In genomic region chr6:115888296-115888695, GRCm38 (mm10) we compare ENCODE assay signal across 9 mouse cellular contexts. TPM values are rescaled to one million over a fixed set of nuclear protein-coding genes. Genes with fewer than 3 reads are reported as not detected.
A peak's percentile ranks its signal among the peaks of the same experiment; 100 is the strongest.
DNase-seq lines count a peak whose midpoint lies in the region; ATAC-seq and TF ChIP-seq lines count a peak whose summit lies in the region.
"Had no signal": no experiment of that assay in that cellular context is flagged by ENCODE, and none has a peak within 500 bp of the region (broad histone marks: within the 10 kb centered on the region; RNA-seq: fewer than 3 reads in every experiment).

No protein-coding gene starts in this region.

- peak; percentile 45; the same call in 1 of the 2 replicates for TF ChIP-seq CTCF in cerebellum, adult 2 months (IDR thresholded peaks at IDR 0.05; ENCODE audit: borderline replicate concordance, insufficient read depth, low read depth, low read length)
- TF ChIP-seq CTCF in liver, adult 2 months (IDR thresholded peaks at IDR 0.05; ENCODE audit: low read depth, low read length): peak; percentile 46; the same call in 1 of the 2 replicates

- intact Hi-C loops in gastrocnemius, postnatal 14 days (cut with DNase I; ENCODE audit: low total_unique reads): no loop called here

- DNase-seq in cerebellum, adult 2 months: no peak
- no peak for DNase-seq in cerebellum, postnatal 36 days
- DNase-seq in liver, adult 2 months (ENCODE audit: extremely low read depth, low read depth, low spot score): no peak
- peak; percentile 38 for DNase-seq in retina, embryonic 14.5 days (ENCODE audit: low spot score)
- no peak for DNase-seq in spleen, postnatal 36 days (ENCODE audit: low spot score in 2 of 2)
- no peak for DNase-seq in gastrocnemius, postnatal 14 days

- H3K27ac ChIP-seq in cerebellum, adult 2 months (ENCODE audit: insufficient read depth, low read length): no peak overlapping the region
- no peak overlapping the region for H3K27ac ChIP-seq in liver, adult 2 months (replicated peaks; ENCODE audit: insufficient read depth, low read depth, low read length)
- no peak overlapping the region for H3K27ac ChIP-seq in liver, embryonic 12.5 days
- H3K27ac ChIP-seq: hindbrain, embryonic 15.5 days had no signal

- no peaks in the 10 kb centered on the region for H3K79me2 ChIP-seq in liver, adult 2 months (ENCODE audit: control insufficient read depth, insufficient read depth, low read length)

- H3K27me3 ChIP-seq in cerebellum, adult 2 months (ENCODE audit: control insufficient read depth, insufficient read depth, low read length): no peaks in the 10 kb centered on the region
- no peaks in the 10 kb centered on the region for H3K27me3 ChIP-seq in liver, adult 2 months (ENCODE audit: control insufficient read depth, insufficient read depth, low read length)
- H3K27me3 ChIP-seq in liver, embryonic 12.5 days (replicated peaks): no peaks in the 10 kb centered on the region
- H3K27me3 ChIP-seq: hindbrain, embryonic 15.5 days had no signal

- no peaks in the 10 kb centered on the region for H3K9me3 ChIP-seq in liver, embryonic 12.5 days (replicated peaks)
- H3K9me3 ChIP-seq: hindbrain, embryonic 15.5 days had no signal

- no peak overlapping the region for H3K9ac ChIP-seq in liver, adult 2 months (ENCODE audit: low read depth, low read length)
- H3K9ac ChIP-seq in liver, embryonic 12.5 days: no peak overlapping the region
- H3K9ac ChIP-seq: hindbrain, embryonic 15.5 days had no signal

- H3K4me1 ChIP-seq in cerebellum, adult 2 months (ENCODE audit: control insufficient read depth, insufficient read depth, low read length): peaks cover 16% of the 10 kb centered on the region
- peaks cover 9% of the 10 kb centered on the region; the same call in 1 of the 2 replicates for H3K4me1 ChIP-seq in liver, adult 2 months (ENCODE audit: control insufficient read depth, insufficient read depth, low read length)
- peaks cover 8% of the 10 kb centered on the region; the same call in 1 of the 2 replicates for H3K4me1 ChIP-seq in liver, embryonic 12.5 days

- no peak overlapping the region for H3K4me2 ChIP-seq in liver, embryonic 12.5 days
- H3K4me2 ChIP-seq: hindbrain, embryonic 15.5 days had no signal

- no peaks in the 10 kb centered on the region for H3K36me3 ChIP-seq in liver, adult 2 months (ENCODE audit: control insufficient read depth, insufficient read depth, low read length)
- peaks cover 5% of the 10 kb centered on the region for H3K36me3 ChIP-seq in liver, embryonic 12.5 days

- over 99% methylated on average over 3 of the region's 3 CpGs for WGBS in cerebellum, adult 2 months
- WGBS in liver, adult 2 months: 98% methylated on average over 3 of the region's 3 CpGs
- WGBS in liver, embryonic 12.5 days (ENCODE audit: insufficient replicate concordance): 80% methylated on average over 3 of the region's 3 CpGs

- ATAC-seq in liver, embryonic 12.5 days: no peak
- 0 out of 2 replicates have a peak, but pooled peaks have one; percentile 40 for ATAC-seq in common myeloid progenitor, adult 5-6 weeks (replicated peaks; ENCODE audit: low read depth, poor library complexity, severe bottlenecking)

- no peak for TF ChIP-seq POLR2A in cerebellum, adult 2 months (IDR thresholded peaks at IDR 0.05; ENCODE audit: borderline replicate concordance, insufficient read depth, low read length)
- no peak for TF ChIP-seq POLR2A in liver, adult 2 months (IDR thresholded peaks at IDR 0.05; ENCODE audit: extremely low read depth, insufficient read depth, low read length)

- H3K4me3 ChIP-seq in cerebellum, adult 2 months (replicated peaks; ENCODE audit: insufficient read depth, low read depth, low read length): no peak overlapping the region
- no peak overlapping the region for H3K4me3 ChIP-seq in liver, adult 2 months (ENCODE audit: insufficient read depth, low read depth, low read length)
- H3K4me3 ChIP-seq in liver, embryonic 12.5 days: no peak overlapping the region
- H3K4me3 ChIP-seq: hindbrain, embryonic 15.5 days had no signal

RNA-seq across cellular contexts. Expression of gene Ift122, which starts 35.0 kb away (rescaled TPM):
- 22.3 TPM in 2 replicates for polyA plus RNA-seq in cerebellum, adult 2 months (2012; rRNA removed)
- 3.0 and 3.6 TPM in 2 replicates for total RNA-seq in liver, adult 2 months (2014; rRNA removed)
- polyA plus RNA-seq in liver, adult 2 months (2012; rRNA removed): 2.0 TPM in 2 replicates
- polyA plus RNA-seq in liver, embryonic 12.5 days (2016; fragmentation: Nextera tagmentation; extraction: Ambion mirVana): 4.8 and 5.3 TPM in 2 replicates
- total RNA-seq in common myeloid progenitor, adult 5-6 weeks (2017): 4.9 and 6.2 TPM in 2 replicates
- 10 to 100 TPM; 11.0 to 19.0 TPM for total RNA-seq in gastrocnemius, postnatal 14 days (2021)

RNA-seq across cellular contexts. Expression of gene Mbd4, which starts 35.1 kb away (rescaled TPM):
- polyA plus RNA-seq in cerebellum, adult 2 months (2012; rRNA removed): 9.5 and 10.9 TPM in 2 replicates
- total RNA-seq in liver, adult 2 months (2014; rRNA removed): 1.1 and 1.8 TPM in 2 replicates
- polyA plus RNA-seq in liver, adult 2 months (2012; rRNA removed): 0.21 and 0.31 TPM in 2 replicates
- 14.5 and 16.2 TPM in 2 replicates for polyA plus RNA-seq in liver, embryonic 12.5 days (2016; fragmentation: Nextera tagmentation; extraction: Ambion mirVana)
- total RNA-seq in common myeloid progenitor, adult 5-6 weeks (2017): 21.2 and 23.2 TPM in 2 replicates
- total RNA-seq in gastrocnemius, postnatal 14 days (2021): 1 to 10 TPM; 1.4 to 2.2 TPM

RNA-seq across cellular contexts. Expression of gene Rho, which starts 43.3 kb away (rescaled TPM):
- polyA plus RNA-seq in cerebellum, adult 2 months (2012; rRNA removed): 0.79 and 0.89 TPM in 2 replicates
- not detected in 2 replicates for total RNA-seq in liver, adult 2 months (2014; rRNA removed)
- 0.04 TPM in 1 of 2 replicates, not detected in the other for polyA plus RNA-seq in liver, adult 2 months (2012; rRNA removed)
- not detected in 2 replicates for polyA plus RNA-seq in liver, embryonic 12.5 days (2016; fragmentation: Nextera tagmentation; extraction: Ambion mirVana)
- not detected in 2 replicates for total RNA-seq in common myeloid progenitor, adult 5-6 weeks (2017)
- under 1 TPM; 0.14 to 0.22 TPM for total RNA-seq in gastrocnemius, postnatal 14 days (2021)

RNA-seq across cellular contexts. Expression of gene Efcab12, which starts 50.1 kb away (rescaled TPM):
- 5.1 and 5.8 TPM in 2 replicates for polyA plus RNA-seq in cerebellum, adult 2 months (2012; rRNA removed)
- total RNA-seq in liver, adult 2 months (2014; rRNA removed): 0.07 and 0.09 TPM in 2 replicates
- 0.05 and 0.11 TPM in 2 replicates for polyA plus RNA-seq in liver, adult 2 months (2012; rRNA removed)
- 0.25 and 0.26 TPM in 2 replicates for polyA plus RNA-seq in liver, embryonic 12.5 days (2016; fragmentation: Nextera tagmentation; extraction: Ambion mirVana)
- 0.41 TPM in 1 of 2 replicates, not detected in the other for total RNA-seq in common myeloid progenitor, adult 5-6 weeks (2017)
- total RNA-seq in gastrocnemius, postnatal 14 days (2021): under 1 TPM; 0.08 to 0.18 TPM

RNA-seq across cellular contexts. Expression of gene H1foo, which starts 56.4 kb away (rescaled TPM):
- polyA plus RNA-seq in cerebellum, adult 2 months (2012; rRNA removed): not detected in 2 replicates
- not detected in 2 replicates for total RNA-seq in liver, adult 2 months (2014; rRNA removed)
- not detected in 2 replicates for polyA plus RNA-seq in liver, adult 2 months (2012; rRNA removed)
- not detected in 2 replicates for polyA plus RNA-seq in liver, embryonic 12.5 days (2016; fragmentation: Nextera tagmentation; extraction: Ambion mirVana)
- total RNA-seq in common myeloid progenitor, adult 5-6 weeks (2017): not detected in 2 replicates
- total RNA-seq in gastrocnemius, postnatal 14 days (2021): not detected
- polyA plus RNA-seq: hindbrain, embryonic 15.5 days had no signal
